In the genomic region with DNA sequence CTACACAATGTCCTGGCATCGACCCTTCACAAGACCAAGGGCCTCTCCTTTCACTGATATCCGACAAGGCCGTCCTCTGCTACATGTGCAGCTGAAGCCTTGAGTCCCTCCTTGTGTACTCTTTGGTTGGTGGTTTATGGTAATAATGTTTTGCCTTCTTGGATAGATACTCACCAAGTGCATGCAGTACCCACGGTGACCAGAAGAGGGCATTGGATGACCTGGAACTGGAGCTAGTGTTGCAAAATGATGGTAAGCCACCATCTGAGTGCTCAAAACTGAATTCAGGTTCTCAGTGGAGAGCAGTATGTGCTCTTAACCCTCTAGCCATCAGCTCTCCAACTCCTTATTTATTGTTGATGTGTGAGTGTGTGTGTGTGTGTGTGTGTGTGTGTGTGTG, we compare ENCODE assay signal across 12 mouse cellular contexts.
A peak's percentile ranks its signal among the peaks of the same experiment; 100 is the strongest.
DNase-seq lines count a peak whose midpoint lies in the region; ATAC-seq and TF ChIP-seq lines count a peak whose summit lies in the region.
"Had no signal": no experiment of that assay in that cellular context is flagged by ENCODE, and none has a peak within 500 bp of the region (broad histone marks: within the 10 kb centered on the region; RNA-seq: fewer than 3 reads in every experiment).

No protein-coding gene starts in this region.

- no peak overlapping the region for H3K4me3 ChIP-seq in hindbrain, postnatal 0 days (ENCODE audit: low read length)
- no peak overlapping the region for H3K4me3 ChIP-seq in hindbrain, embryonic 13.5 days
- H3K4me3 ChIP-seq: heart, embryonic 15.5 days had no signal

- intact Hi-C loops in left cerebral cortex, postnatal 14 days (cut with DNase I), result no loop called here

- H3K4me1 ChIP-seq in hindbrain, postnatal 0 days (ENCODE audit: insufficient read depth, low read length), result no peaks in the 10 kb centered on the region
- H3K4me1 ChIP-seq in hindbrain, embryonic 13.5 days (replicated peaks), result no peaks in the 10 kb centered on the region
- H3K4me1 ChIP-seq: heart, embryonic 15.5 days had no signal

- TF ChIP-seq POLR2A in brain, embryonic 14.5 days (IDR thresholded peaks at IDR 0.05; ENCODE audit: borderline replicate concordance, extremely low read depth, insufficient read depth, insufficient read length, poor library complexity, severe bottlenecking), result no peak

- TF ChIP-seq CTCF in hindbrain, postnatal 0 days (IDR thresholded peaks at IDR 0.05; ENCODE audit: low read depth), result peak; percentile 46
- TF ChIP-seq CTCF in brain, embryonic 14.5 days (IDR thresholded peaks at IDR 0.05; ENCODE audit: borderline replicate concordance, extremely low read depth, insufficient read depth, insufficient read length), result peak; percentile 36; the same call in 1 of the 2 replicates

- H3K4me2 ChIP-seq in hindbrain, postnatal 0 days (ENCODE audit: low read depth, low read length), result no peak overlapping the region
- H3K4me2 ChIP-seq in hindbrain, embryonic 13.5 days, result no peak overlapping the region
- H3K4me2 ChIP-seq: heart, embryonic 15.5 days had no signal

- no peaks in the 10 kb centered on the region for H3K36me3 ChIP-seq in hindbrain, postnatal 0 days (ENCODE audit: insufficient read depth, low read length)
- H3K36me3 ChIP-seq in hindbrain, embryonic 13.5 days, result no peaks in the 10 kb centered on the region
- H3K36me3 ChIP-seq: heart, embryonic 15.5 days had no signal

- no peak for DNase-seq in hindbrain, postnatal 0 days (ENCODE audit: low spot score)
- peak; percentile 5 for DNase-seq in right cerebral cortex, postnatal 4 days
- DNase-seq in right cerebral cortex, postnatal 14 days, result no peak
- DNase-seq in brain, embryonic 14.5 days (ENCODE audit: low read depth), result peak; percentile 1
- peak; percentile 3 for DNase-seq in yolk sac, embryonic 10.5 days (ENCODE audit: low spot score)
- no peak for DNase-seq in left cerebral cortex, adult 18-20 months (ENCODE audit: low spot score in 2 of 2)
- DNase-seq in left cerebral cortex, postnatal 14 days (ENCODE audit: low spot score in 2 of 2), result no peak
- DNase-seq: lung, adult 2 months; thymus, postnatal 25 days had no signal

- H3K27ac ChIP-seq in hindbrain, postnatal 0 days, result no peak overlapping the region
- H3K27ac ChIP-seq in hindbrain, embryonic 13.5 days, result no peak overlapping the region
- H3K27ac ChIP-seq: heart, embryonic 15.5 days had no signal

- no peaks in the 10 kb centered on the region for H3K27me3 ChIP-seq in hindbrain, postnatal 0 days (ENCODE audit: insufficient read depth, low read length)
- H3K27me3 ChIP-seq in hindbrain, embryonic 13.5 days, result no peaks in the 10 kb centered on the region
- H3K27me3 ChIP-seq: heart, embryonic 15.5 days had no signal

- no peak overlapping the region for H3K9ac ChIP-seq in hindbrain, postnatal 0 days (replicated peaks; ENCODE audit: low read length)
- no peak overlapping the region for H3K9ac ChIP-seq in hindbrain, embryonic 13.5 days
- H3K9ac ChIP-seq: heart, embryonic 15.5 days had no signal

- no peaks in the 10 kb centered on the region for H3K9me3 ChIP-seq in hindbrain, postnatal 0 days (ENCODE audit: low read length)
- H3K9me3 ChIP-seq in hindbrain, embryonic 13.5 days, result no peaks in the 10 kb centered on the region
- H3K9me3 ChIP-seq: heart, embryonic 15.5 days had no signal

- 81% methylated on average over 4 of the region's 4 CpGs for WGBS in hindbrain, postnatal 0 days
- 82% methylated on average over 4 of the region's 4 CpGs for WGBS in hindbrain, embryonic 13.5 days

- no peak for ATAC-seq in hindbrain, postnatal 0 days
- no peak for ATAC-seq in hindbrain, embryonic 13.5 days (ENCODE audit: low FRiP score)
- ATAC-seq: forebrain, embryonic 16.5 days had no signal

Comparison
In these comparisons a context has a peak if more than half of its experiments do, and no peak if none do; other contexts are left out.
1. DNase-seq: peak in right cerebral cortex, postnatal 4 days (single experiment), brain, embryonic 14.5 days (single experiment) and yolk sac, embryonic 10.5 days (single experiment); none in hindbrain, postnatal 0 days (single experiment), right cerebral cortex, postnatal 14 days (single experiment), left cerebral cortex, adult 18-20 months (0 of 2) and left cerebral cortex, postnatal 14 days (0 of 2).